ENCODE assay signal across 27 mouse cellular contexts in genomic region chr13:5823150-5823549, GRCm38 (mm10). TPM values are rescaled to one million over a fixed set of nuclear protein-coding genes. Genes with fewer than 3 reads are reported as not detected.
A peak's percentile ranks its signal among the peaks of the same experiment; 100 is the strongest.
DNase-seq lines count a peak whose midpoint lies in the region; ATAC-seq and TF ChIP-seq lines count a peak whose summit lies in the region.
"Had no signal": no experiment of that assay in that cellular context is flagged by ENCODE, and none has a peak within 500 bp of the region (broad histone marks: within the 10 kb centered on the region; RNA-seq: fewer than 3 reads in every experiment).

No protein-coding gene starts in this region.

- no peak overlapping the region for H3K4me3 ChIP-seq in heart, postnatal 0 days (ENCODE audit: low read depth, low read length)
- H3K4me3 ChIP-seq in heart, embryonic 11.5 days (ENCODE audit: low read depth, low read length): no peak overlapping the region
- H3K4me3 ChIP-seq in liver, embryonic 16.5 days (ENCODE audit: low read depth, low read length): no peak overlapping the region
- no peak overlapping the region for H3K4me3 ChIP-seq in liver, postnatal 0 days (ENCODE audit: low read depth, low read length)
- H3K4me3 ChIP-seq: embryonic facial prominence, embryonic 12.5 days; embryonic facial prominence, embryonic 15.5 days; heart, embryonic 13.5 days; hindbrain, embryonic 10.5 days; hindbrain, embryonic 13.5 days had no signal

- peaks cover 16% of the 10 kb centered on the region for H3K4me1 ChIP-seq in heart, postnatal 0 days (ENCODE audit: control insufficient read depth, insufficient read depth)
- peaks cover 28% of the 10 kb centered on the region for H3K4me1 ChIP-seq in heart, embryonic 11.5 days (ENCODE audit: control insufficient read depth, insufficient read depth, low read length)
- no peaks in the 10 kb centered on the region for H3K4me1 ChIP-seq in liver, embryonic 16.5 days (ENCODE audit: control insufficient read depth, low read depth, low read length)
- H3K4me1 ChIP-seq in liver, postnatal 0 days (ENCODE audit: insufficient read depth): no peaks in the 10 kb centered on the region
- H3K4me1 ChIP-seq: hindbrain, embryonic 13.5 days had no signal

- H3K4me2 ChIP-seq in heart, postnatal 0 days (ENCODE audit: low read depth, low read length): no peak overlapping the region
- H3K4me2 ChIP-seq in heart, embryonic 11.5 days: no peak overlapping the region
- no peak overlapping the region for H3K4me2 ChIP-seq in liver, embryonic 16.5 days (ENCODE audit: low read depth, low read length)
- H3K4me2 ChIP-seq in liver, postnatal 0 days (ENCODE audit: low read depth, low read length): no peak overlapping the region
- H3K4me2 ChIP-seq: embryonic facial prominence, embryonic 12.5 days; embryonic facial prominence, embryonic 15.5 days; hindbrain, embryonic 13.5 days had no signal

- no peak for TF ChIP-seq CTCF in heart, postnatal 0 days (IDR thresholded peaks at IDR 0.05; ENCODE audit: low read depth)
- no peak for TF ChIP-seq CTCF in liver, postnatal 0 days (IDR thresholded peaks at IDR 0.05; ENCODE audit: low read depth)

- no peak for DNase-seq in heart, postnatal 0 days (ENCODE audit: low spot score)
- DNase-seq in liver, postnatal 0 days: no peak
- peak; percentile 22 for DNase-seq in CD4-positive, CD25-positive, alpha-beta regulatory T cell, adult 2 months (ENCODE audit: low read depth, low spot score)
- DNase-seq in induced T-regulatory cell, adult 2 months (ENCODE audit: low read depth): peak; percentile 62
- no peak for DNase-seq in adrenal gland, adult 2 months
- DNase-seq in cerebellum, adult 9-10 months: no peak
- DNase-seq: adrenal gland, postnatal 10 days; adrenal gland, postnatal 36 days; B cell, adult 2 months; cerebellum, adult 18-20 months; cerebellum, adult 9-11 months; cerebellum, postnatal 25 days; forebrain, postnatal 0 days; gastrocnemius, adult 2 months; gastrocnemius, postnatal 14 days; heart, adult 11 months; heart, postnatal 36 days had no signal

- no peak for ATAC-seq in heart, postnatal 0 days (ENCODE audit: insufficient read depth, low read depth)
- no peak for ATAC-seq in heart, embryonic 11.5 days (replicated peaks; ENCODE audit: insufficient number of reproducible peaks, low FRiP score, low TSS enrichment)
- 0 out of 2 replicates have a peak, but pooled peaks have one; percentile 35 for ATAC-seq in liver, embryonic 16.5 days (ENCODE audit: low read depth)
- ATAC-seq in liver, postnatal 0 days: no peak
- ATAC-seq: activated CD4-positive, CD25-positive, alpha-beta regulatory T cell, adult 4 months; forebrain, embryonic 14.5 days; forebrain, postnatal 0 days; hindbrain, embryonic 16.5 days had no signal

- H3K36me3 ChIP-seq in heart, postnatal 0 days (replicated peaks; ENCODE audit: control insufficient read depth, insufficient read depth, low read length): no peaks in the 10 kb centered on the region
- no peaks in the 10 kb centered on the region for H3K36me3 ChIP-seq in heart, embryonic 11.5 days (ENCODE audit: control insufficient read depth, insufficient read depth, low read length)
- no peaks in the 10 kb centered on the region for H3K36me3 ChIP-seq in liver, embryonic 16.5 days (ENCODE audit: control insufficient read depth, insufficient read depth)
- no peaks in the 10 kb centered on the region for H3K36me3 ChIP-seq in liver, postnatal 0 days (replicated peaks; ENCODE audit: insufficient read depth, low read length)
- H3K36me3 ChIP-seq: embryonic facial prominence, embryonic 12.5 days; embryonic facial prominence, embryonic 15.5 days; heart, embryonic 13.5 days; hindbrain, embryonic 10.5 days; hindbrain, embryonic 13.5 days had no signal

- no peak for TF ChIP-seq EP300 in heart, postnatal 0 days (IDR thresholded peaks at IDR 0.05; ENCODE audit: low read depth)
- TF ChIP-seq EP300 in liver, postnatal 0 days (IDR thresholded peaks at IDR 0.05; ENCODE audit: low read depth): no peak

- WGBS in heart, postnatal 0 days: 67% methylated on average over 7 of the region's 7 CpGs
- WGBS in heart, embryonic 11.5 days (ENCODE audit: insufficient replicate concordance): 71% methylated on average over 7 of the region's 7 CpGs
- 53% methylated on average over 7 of the region's 7 CpGs for WGBS in liver, embryonic 16.5 days (ENCODE audit: insufficient replicate concordance)
- 61% methylated on average over 7 of the region's 7 CpGs for WGBS in liver, postnatal 0 days (ENCODE audit: insufficient replicate concordance)

- H3K9me3 ChIP-seq in heart, postnatal 0 days (replicated peaks; ENCODE audit: control insufficient read depth, low read length): no peaks in the 10 kb centered on the region
- no peaks in the 10 kb centered on the region for H3K9me3 ChIP-seq in heart, embryonic 11.5 days (replicated peaks; ENCODE audit: control insufficient read depth, low read length)
- no peaks in the 10 kb centered on the region for H3K9me3 ChIP-seq in liver, embryonic 16.5 days (replicated peaks; ENCODE audit: control insufficient read depth, low read length)
- no peaks in the 10 kb centered on the region for H3K9me3 ChIP-seq in liver, postnatal 0 days (ENCODE audit: low read length)
- H3K9me3 ChIP-seq: embryonic facial prominence, embryonic 12.5 days; embryonic facial prominence, embryonic 15.5 days; heart, embryonic 13.5 days; hindbrain, embryonic 10.5 days; hindbrain, embryonic 13.5 days had no signal

- H3K27ac ChIP-seq in heart, postnatal 0 days (ENCODE audit: low read depth): peak overlapping the region; percentile 60; the same call in 1 of the 2 replicates
- H3K27ac ChIP-seq in heart, embryonic 11.5 days (ENCODE audit: low read depth, low read length): no peak overlapping the region
- no peak overlapping the region for H3K27ac ChIP-seq in liver, embryonic 16.5 days (ENCODE audit: low read length)
- no peak overlapping the region for H3K27ac ChIP-seq in liver, postnatal 0 days (ENCODE audit: low read depth)
- H3K27ac ChIP-seq: embryonic facial prominence, embryonic 12.5 days; embryonic facial prominence, embryonic 15.5 days; gastrocnemius, adult 2 months; hindbrain, embryonic 10.5 days; hindbrain, embryonic 13.5 days had no signal

- no peak overlapping the region for H3K9ac ChIP-seq in heart, postnatal 0 days (replicated peaks; ENCODE audit: low read depth, low read length)
- H3K9ac ChIP-seq in heart, embryonic 11.5 days (ENCODE audit: low read depth, low read length): no peak overlapping the region
- no peak overlapping the region for H3K9ac ChIP-seq in liver, embryonic 16.5 days (ENCODE audit: low read depth, low read length)
- no peak overlapping the region for H3K9ac ChIP-seq in liver, postnatal 0 days (replicated peaks)
- H3K9ac ChIP-seq: embryonic facial prominence, embryonic 12.5 days; embryonic facial prominence, embryonic 15.5 days; forebrain, postnatal 0 days; heart, embryonic 13.5 days; hindbrain, embryonic 13.5 days had no signal

- H3K27me3 ChIP-seq in heart, postnatal 0 days (ENCODE audit: control insufficient read depth, insufficient read depth, low read length): no peaks in the 10 kb centered on the region
- no peaks in the 10 kb centered on the region for H3K27me3 ChIP-seq in heart, embryonic 11.5 days (ENCODE audit: control insufficient read depth, insufficient read depth, low read length)
- H3K27me3 ChIP-seq in liver, embryonic 16.5 days (ENCODE audit: control insufficient read depth, insufficient read depth, low read depth, low read length): no peaks in the 10 kb centered on the region
- no peaks in the 10 kb centered on the region for H3K27me3 ChIP-seq in liver, postnatal 0 days (ENCODE audit: insufficient read depth, low read length)
- H3K27me3 ChIP-seq: embryonic facial prominence, embryonic 12.5 days; embryonic facial prominence, embryonic 15.5 days; heart, embryonic 13.5 days; hindbrain, embryonic 13.5 days had no signal

RNA-seq across cellular contexts. Expression of gene Klf6, which starts 38.1 kb away (rescaled TPM):
- 65.3 and 92.1 TPM in 2 replicates for total RNA-seq in heart, postnatal 0 days (2014; rRNA removed; ENCODE audit: low replicate concordance)
- polyA plus RNA-seq in heart, postnatal 0 days (2015; fragmentation: Nextera tagmentation; extraction: Ambion mirVana): 54.6 and 59.6 TPM in 2 replicates
- 54.4 and 62.4 TPM in 2 replicates for polyA plus RNA-seq in heart, embryonic 11.5 days (2014; fragmentation: Nextera tagmentation; extraction: Ambion mirVana)
- polyA plus RNA-seq in liver, embryonic 16.5 days (2015; fragmentation: Nextera tagmentation; extraction: Ambion mirVana): 19.2 and 21.5 TPM in 2 replicates
- 15.3 and 18.9 TPM in 2 replicates for polyA plus RNA-seq in liver, postnatal 0 days (2015; fragmentation: Nextera tagmentation; extraction: Ambion mirVana)
- total RNA-seq in adrenal gland, adult 2 months (2021): 10 to 100 TPM; 33.7 to 40.0 TPM
- 11.4 and 11.8 TPM in 2 replicates for polyA plus RNA-seq in adrenal gland, adult 2 months (2012; rRNA removed)

Comparison
In these comparisons a context has a peak if more than half of its experiments do, and no peak if none do; other contexts are left out.
1. DNase-seq: peak in CD4-positive, CD25-positive, alpha-beta regulatory T cell, adult 2 months (single experiment) and induced T-regulatory cell, adult 2 months (single experiment); none in heart, postnatal 0 days (single experiment), liver, postnatal 0 days (single experiment), adrenal gland, adult 2 months (single experiment) and cerebellum, adult 9-10 months (single experiment).